Mouse (Mus musculus): ENCODE data around the gene 1700088E04Rik. TPM values are rescaled to one million over a fixed set of nuclear protein-coding genes. Genes with fewer than 3 reads are reported as not detected.

Gene 1700088E04Rik
- polyA plus RNA-seq, 1 experiment from 2014 or later: 0.69 TPM

DNA sequence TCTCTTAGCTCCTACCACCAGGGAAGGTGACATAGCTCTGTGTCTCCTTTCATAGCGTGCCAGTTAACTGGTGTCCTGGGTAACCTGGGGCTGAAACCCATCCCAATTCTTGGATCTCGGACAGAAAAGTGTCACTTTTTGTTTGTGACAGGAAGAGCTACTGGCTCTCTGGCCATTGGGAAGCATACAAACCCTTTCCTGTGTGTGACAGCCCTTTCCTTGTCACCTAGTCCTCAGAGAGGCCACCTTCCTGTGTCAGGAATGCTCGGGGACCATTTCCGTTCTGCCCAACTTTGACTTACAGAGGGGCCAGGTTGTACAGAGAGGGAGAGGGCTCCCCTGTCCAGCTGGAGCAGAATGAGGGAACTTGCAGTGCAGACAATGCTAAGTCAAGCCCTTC is 41.6 kb downstream of the 1700088E04Rik start:
- 40% methylated on average over 4 of the region's 4 CpGs for WGBS (ENCODE audit: insufficient replicate concordance)
- Histone ChIP-seq H3K27me3 (0 out of 2 replicates have a peak, but pooled peaks cover 8% of the 10 kb centered on the region), H3K4me3 (replicated peaks) (no peak overlapping the region), H3K9ac (no peak overlapping the region), H3K4me2 (no peak overlapping the region), H3K9me3 (replicated peaks) (no peaks in the 10 kb centered on the region), H3K4me1 (replicated peaks) (peaks cover 25% of the 10 kb centered on the region), H3K36me3 (replicated peaks) (peaks cover 18% of the 10 kb centered on the region), H3K27ac (replicated peaks) (no peak overlapping the region)
- no peak for ATAC-seq (ENCODE audit: insufficient read depth)

DNA sequence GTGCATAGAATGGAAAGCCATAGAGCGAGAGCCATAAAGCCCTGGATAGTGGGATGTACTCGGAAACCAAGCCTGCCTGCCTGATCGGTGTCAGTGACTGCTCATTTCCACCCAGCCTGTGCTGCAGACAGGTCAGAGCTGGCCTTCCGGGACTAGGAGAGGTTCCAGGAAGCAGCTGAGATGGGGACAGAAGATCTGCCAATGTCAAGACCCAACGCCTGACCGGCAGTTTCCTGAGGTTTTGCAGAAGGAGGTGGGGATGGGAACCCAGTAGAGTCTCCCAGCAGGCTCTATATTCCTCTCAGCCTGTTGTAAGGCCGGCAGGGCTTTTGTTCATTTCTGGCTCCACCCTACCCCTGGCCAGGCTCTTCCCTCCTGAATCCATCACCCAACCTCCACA is 42.2 kb downstream of the 1700088E04Rik start:
- Histone ChIP-seq H3K4me1 (replicated peaks) (peaks cover 25% of the 10 kb centered on the region), H3K9me3 (replicated peaks) (no peaks in the 10 kb centered on the region), H3K36me3 (replicated peaks) (peaks cover 24% of the 10 kb centered on the region), H3K4me3 (replicated peaks) (no peak overlapping the region), H3K4me2 (no peak overlapping the region), H3K27ac (replicated peaks) (no peak overlapping the region), H3K27me3 (0 out of 2 replicates have a peak, but pooled peaks cover 8% of the 10 kb centered on the region), H3K9ac (no peak overlapping the region)
- WGBS (ENCODE audit: insufficient replicate concordance): 24% methylated on average over 7 of the region's 7 CpGs
- no peak for ATAC-seq (ENCODE audit: insufficient read depth)

DNA sequence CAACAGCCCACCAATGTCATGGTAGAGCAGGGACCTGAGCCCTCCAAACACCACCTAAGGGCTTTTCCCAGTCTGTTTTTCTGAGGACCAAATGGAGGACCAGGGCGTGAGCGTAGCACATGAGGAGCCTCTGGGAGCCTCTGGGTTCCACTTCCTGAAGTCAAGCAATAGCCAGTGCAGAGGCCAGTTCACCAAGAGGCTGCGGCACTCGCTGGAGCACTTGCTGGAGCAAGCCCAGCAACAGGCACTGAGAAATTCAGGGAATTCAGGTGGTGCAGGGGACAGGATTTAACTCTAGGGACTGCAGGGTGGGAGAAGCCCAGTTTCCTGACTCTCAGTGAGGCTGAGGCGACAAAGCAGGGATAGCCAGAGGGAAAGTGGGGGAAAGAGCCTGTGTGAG is 42.8 kb downstream of the 1700088E04Rik start:
- H3K4me2 ChIP-seq: no peak overlapping the region
- H3K27ac ChIP-seq (replicated peaks): no peak overlapping the region

DNA sequence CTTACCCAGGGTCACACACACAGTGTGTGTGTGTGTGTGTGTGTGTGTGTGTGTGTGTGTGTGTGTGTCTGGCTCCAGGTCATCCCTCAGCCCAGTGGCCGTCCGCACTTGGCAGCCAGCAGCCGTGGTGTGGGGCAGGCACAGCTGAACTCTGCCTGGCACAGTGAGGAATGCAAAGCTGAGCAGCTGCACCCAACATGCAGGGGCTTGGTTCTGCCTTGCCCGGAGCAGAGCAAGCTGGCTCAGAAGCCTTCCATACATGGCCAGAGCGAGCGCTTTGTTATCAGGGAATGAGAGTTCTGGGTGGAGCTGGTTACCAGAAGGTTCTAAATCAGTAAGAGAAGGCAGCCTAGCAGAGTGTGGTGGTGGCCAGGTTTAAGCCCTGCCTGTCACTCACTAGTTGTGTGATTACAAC is 43.4 kb downstream of the 1700088E04Rik start:
- H3K27ac ChIP-seq (replicated peaks): no peak overlapping the region

More for the DNA sequence above, 42.8 kb downstream of the 1700088E04Rik start:
- Histone ChIP-seq H3K4me3 (replicated peaks) (no peak overlapping the region), H3K27me3 (0 out of 2 replicates have a peak, but pooled peaks cover 8% of the 10 kb centered on the region), H3K4me1 (replicated peaks) (peaks cover 25% of the 10 kb centered on the region), H3K9ac (no peak overlapping the region), H3K36me3 (replicated peaks) (peaks cover 30% of the 10 kb centered on the region), H3K9me3 (replicated peaks) (no peaks in the 10 kb centered on the region)
- no peak for ATAC-seq (ENCODE audit: insufficient read depth)
- WGBS (ENCODE audit: insufficient replicate concordance): 55% methylated on average over 5 of the region's 5 CpGs

DNA sequence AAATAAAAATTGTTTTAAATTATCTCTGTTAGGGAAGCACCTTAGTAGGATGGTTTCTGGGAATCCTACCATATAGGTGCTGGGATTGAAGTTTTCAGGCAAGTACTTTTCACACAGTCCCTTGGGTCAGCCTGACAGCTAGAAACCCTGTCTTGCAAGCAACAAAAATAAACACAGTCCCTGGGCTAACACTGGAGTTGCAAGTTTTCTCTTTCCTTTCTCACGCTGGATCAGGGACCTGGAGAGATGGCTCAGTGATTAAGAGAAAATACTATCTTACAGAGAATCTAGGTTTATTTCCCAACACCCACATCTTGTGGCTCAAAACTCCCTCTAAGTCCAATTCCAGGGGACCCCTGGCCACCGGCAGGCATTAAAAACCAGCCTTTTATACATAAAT is 43.9 kb downstream of the 1700088E04Rik start:
- H3K4me2 ChIP-seq: no peak overlapping the region
- ATAC-seq (ENCODE audit: insufficient read depth): no peak

More for the DNA sequence above, 43.4 kb downstream of the 1700088E04Rik start:
- Histone ChIP-seq H3K9me3 (replicated peaks) (no peaks in the 10 kb centered on the region), H3K27me3 (0 out of 2 replicates have a peak, but pooled peaks cover 8% of the 10 kb centered on the region), H3K4me1 (replicated peaks) (peaks cover 25% of the 10 kb centered on the region), H3K4me2 (no peak overlapping the region), H3K9ac (no peak overlapping the region), H3K36me3 (replicated peaks) (peaks cover 36% of the 10 kb centered on the region), H3K4me3 (replicated peaks) (no peak overlapping the region)
- ATAC-seq (ENCODE audit: insufficient read depth): peak; percentile 52; the same call in 1 of the 2 replicates
- 23% methylated on average over 6 of the region's 6 CpGs for WGBS (ENCODE audit: insufficient replicate concordance)

DNA sequence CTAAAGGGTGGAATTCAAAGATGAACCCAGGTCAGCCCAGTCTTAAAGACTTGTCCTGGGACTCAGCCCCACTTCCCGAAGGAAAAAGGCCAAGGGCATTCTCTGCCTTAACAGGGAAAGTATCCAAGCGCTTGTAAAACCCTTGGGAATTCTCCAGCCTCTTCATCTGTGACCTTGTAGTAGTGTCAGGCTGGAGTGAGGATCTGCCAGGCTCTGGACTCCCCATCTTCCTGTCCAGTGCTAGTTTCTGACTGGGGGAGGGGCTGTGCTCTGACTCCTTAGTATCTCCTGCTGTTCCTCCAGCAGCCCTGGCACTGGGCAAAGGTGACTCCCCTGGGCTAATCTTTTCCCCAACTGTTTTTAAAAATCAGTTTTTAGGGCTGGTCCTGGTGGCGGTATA is 44.5 kb downstream of the 1700088E04Rik start:
- no peak overlapping the region for H3K9ac ChIP-seq
- WGBS (ENCODE audit: insufficient replicate concordance): 76% methylated on average over 3 of the region's 3 CpGs

More for the DNA sequence above, 43.9 kb downstream of the 1700088E04Rik start:
- H3K36me3 ChIP-seq (replicated peaks): peaks cover 41% of the 10 kb centered on the region
- H3K4me1 ChIP-seq (replicated peaks): peaks cover 25% of the 10 kb centered on the region
- H3K9me3 ChIP-seq (replicated peaks): no peaks in the 10 kb centered on the region
- 33% methylated on average over 2 of the region's 2 CpGs for WGBS (ENCODE audit: insufficient replicate concordance)
- H3K27me3 ChIP-seq: 0 out of 2 replicates have a peak, but pooled peaks cover 8% of the 10 kb centered on the region
- no peak overlapping the region for H3K9ac ChIP-seq
- H3K4me3 ChIP-seq (replicated peaks): no peak overlapping the region
- no peak overlapping the region for H3K27ac ChIP-seq (replicated peaks)

DNA sequence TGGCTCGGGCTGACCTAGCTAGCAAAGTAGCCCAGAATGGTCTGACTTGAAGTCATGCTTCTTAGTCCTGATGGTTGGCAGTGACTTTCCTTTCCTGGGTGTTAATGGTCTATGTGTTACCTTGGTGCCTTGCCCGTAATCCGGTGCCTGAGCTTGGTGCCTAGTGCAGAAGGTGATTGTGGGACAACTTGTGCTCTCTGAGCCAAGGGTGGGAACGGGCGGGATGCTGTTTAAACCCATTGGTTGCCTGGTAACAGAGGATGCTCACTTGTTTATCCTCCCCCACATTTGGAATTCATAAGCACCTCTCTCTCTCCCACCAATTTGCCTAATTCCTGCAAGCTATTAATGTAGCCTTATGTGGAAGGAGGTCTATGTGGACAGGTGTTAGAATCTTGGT is 45.6 kb downstream of the 1700088E04Rik start:
- no peak for ATAC-seq (ENCODE audit: insufficient read depth)
- Histone ChIP-seq H3K27ac (replicated peaks) (no peak overlapping the region), H3K4me2 (no peak overlapping the region), H3K4me1 (replicated peaks) (peaks cover 25% of the 10 kb centered on the region), H3K9me3 (replicated peaks) (no peaks in the 10 kb centered on the region), H3K36me3 (replicated peaks) (peaks cover 58% of the 10 kb centered on the region), H3K4me3 (replicated peaks) (no peak overlapping the region), H3K9ac (no peak overlapping the region), H3K27me3 (0 out of 2 replicates have a peak, but pooled peaks cover 8% of the 10 kb centered on the region)
- WGBS (ENCODE audit: insufficient replicate concordance): 68% methylated on average over 5 of the region's 5 CpGs

More for the DNA sequence above, 44.5 kb downstream of the 1700088E04Rik start:
- no peak overlapping the region for H3K27ac ChIP-seq (replicated peaks)
- 0 out of 2 replicates have a peak, but pooled peaks cover 8% of the 10 kb centered on the region for H3K27me3 ChIP-seq
- no peak overlapping the region for H3K4me3 ChIP-seq (replicated peaks)
- H3K9me3 ChIP-seq (replicated peaks): no peaks in the 10 kb centered on the region
- H3K4me1 ChIP-seq (replicated peaks): peaks cover 25% of the 10 kb centered on the region
- peaks cover 47% of the 10 kb centered on the region for H3K36me3 ChIP-seq (replicated peaks)
- no peak for ATAC-seq (ENCODE audit: insufficient read depth)
- no peak overlapping the region for H3K4me2 ChIP-seq

DNA sequence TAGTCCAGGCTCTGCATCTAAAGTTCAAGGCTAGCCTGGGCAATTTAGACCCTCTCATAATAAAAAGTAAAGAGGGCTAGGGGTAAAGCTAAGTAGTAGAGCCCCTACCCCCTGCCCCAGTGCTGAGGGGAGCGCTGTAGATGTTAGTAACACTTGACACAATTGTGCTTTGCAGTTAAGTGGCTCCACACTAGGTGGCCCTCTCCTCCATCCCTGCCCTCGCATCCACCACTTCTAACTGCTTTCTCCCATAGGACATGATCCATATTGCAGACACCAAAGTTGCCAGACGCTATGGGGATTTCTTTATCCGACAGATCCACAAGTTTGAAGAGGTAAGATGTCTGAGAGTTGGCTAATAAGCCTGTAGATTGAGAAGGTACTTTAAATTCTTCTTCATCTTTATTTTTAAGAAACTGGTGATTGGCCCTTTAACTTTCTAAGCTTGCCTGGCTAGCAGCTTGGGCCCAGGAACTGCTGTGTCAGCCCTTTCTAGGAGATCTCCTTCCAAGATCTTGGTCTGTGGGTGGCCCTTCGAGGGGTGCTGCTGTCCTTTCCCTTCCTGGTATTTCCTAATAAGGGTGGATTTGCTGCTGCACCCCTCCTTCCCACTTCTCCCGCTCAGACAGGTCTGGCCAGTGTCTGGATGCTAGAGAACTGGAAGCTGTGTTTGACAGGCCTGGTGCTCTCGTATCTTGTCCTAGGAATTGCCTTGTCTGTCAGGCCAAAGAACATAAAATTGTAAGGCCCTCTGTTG is 47.8 kb downstream of the 1700088E04Rik start:
- no peak overlapping the region for H3K4me3 ChIP-seq (replicated peaks)
- WGBS (ENCODE audit: insufficient replicate concordance): 70% methylated on average over 7 of the region's 7 CpGs
- H3K9ac ChIP-seq: no peak overlapping the region
- peaks cover 18% of the 10 kb centered on the region for H3K4me1 ChIP-seq (replicated peaks)
- H3K27me3 ChIP-seq: no peaks in the 10 kb centered on the region
- ATAC-seq (ENCODE audit: insufficient read depth): no peak
- H3K36me3 ChIP-seq (replicated peaks): peaks cover 80% of the 10 kb centered on the region
- H3K4me2 ChIP-seq: no peak overlapping the region
- no peaks in the 10 kb centered on the region for H3K9me3 ChIP-seq (replicated peaks)
- H3K27ac ChIP-seq (replicated peaks): no peak overlapping the region

DNA sequence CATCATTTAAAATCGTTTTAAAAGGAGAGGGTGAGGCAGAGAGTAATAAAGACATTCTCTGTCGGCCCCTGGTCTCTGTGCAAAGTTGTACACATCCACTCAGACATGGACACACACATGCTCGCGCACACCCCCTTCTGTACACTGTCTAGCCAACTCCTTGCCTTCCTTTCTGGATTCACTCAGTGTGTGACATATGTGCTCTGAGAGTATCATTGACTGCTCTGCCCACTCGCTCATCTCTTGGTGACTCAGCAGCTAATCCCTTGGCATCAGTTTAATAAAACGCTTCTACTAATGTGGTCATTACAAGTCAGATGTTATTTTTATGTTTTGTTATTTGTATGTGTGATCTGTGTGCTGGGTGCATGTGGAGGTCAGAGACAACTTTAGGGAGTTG is 48.8 kb downstream of the 1700088E04Rik start:
- peaks cover 88% of the 10 kb centered on the region for H3K36me3 ChIP-seq (replicated peaks)
- peaks cover 9% of the 10 kb centered on the region; the same call in 1 of the 2 replicates for H3K4me1 ChIP-seq (replicated peaks)
- H3K4me3 ChIP-seq (replicated peaks): no peak overlapping the region
- H3K9ac ChIP-seq: no peak overlapping the region
- 80% methylated on average over 6 of the region's 6 CpGs for WGBS (ENCODE audit: insufficient replicate concordance)
- H3K9me3 ChIP-seq (replicated peaks): no peaks in the 10 kb centered on the region
- no peaks in the 10 kb centered on the region for H3K27me3 ChIP-seq
- no peak for ATAC-seq (ENCODE audit: insufficient read depth)
- H3K4me2 ChIP-seq: no peak overlapping the region
- H3K27ac ChIP-seq (replicated peaks): no peak overlapping the region

DNA sequence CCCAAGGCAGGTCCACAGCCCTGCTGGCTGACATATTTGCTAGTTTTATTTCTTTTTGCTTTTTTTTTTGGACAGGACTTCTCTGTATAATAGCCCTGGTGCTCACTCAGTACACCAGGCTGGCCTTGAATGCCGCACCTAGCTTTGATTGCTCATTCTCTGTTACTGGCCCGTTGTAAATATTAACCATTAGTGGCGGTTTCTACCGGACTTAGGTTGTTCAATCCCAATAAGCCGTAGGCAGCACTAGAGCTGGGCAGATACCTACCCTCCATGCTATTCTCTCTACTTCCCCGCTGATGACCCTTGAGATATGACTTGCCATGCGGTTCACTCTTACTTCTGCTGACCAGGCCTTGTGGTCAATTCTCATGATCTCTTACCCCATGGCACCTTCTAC is 61.5 kb downstream of the 1700088E04Rik start:
- no peak for ATAC-seq (ENCODE audit: insufficient read depth)
- Histone ChIP-seq H3K36me3 (replicated peaks) (peaks cover 83% of the 10 kb centered on the region), H3K4me2 (no peak overlapping the region), H3K9me3 (replicated peaks) (no peaks in the 10 kb centered on the region), H3K27ac (replicated peaks) (no peak overlapping the region), H3K9ac (no peak overlapping the region), H3K4me3 (replicated peaks) (no peak overlapping the region), H3K4me1 (replicated peaks) (peaks cover 29% of the 10 kb centered on the region), H3K27me3 (no peaks in the 10 kb centered on the region)
- 77% methylated on average over 7 of the region's 7 CpGs for WGBS (ENCODE audit: insufficient replicate concordance)

All from liver, embryonic 15.5 days (tissue).